14 mouse cellular contexts compared by ENCODE assay signal in the genomic region with DNA sequence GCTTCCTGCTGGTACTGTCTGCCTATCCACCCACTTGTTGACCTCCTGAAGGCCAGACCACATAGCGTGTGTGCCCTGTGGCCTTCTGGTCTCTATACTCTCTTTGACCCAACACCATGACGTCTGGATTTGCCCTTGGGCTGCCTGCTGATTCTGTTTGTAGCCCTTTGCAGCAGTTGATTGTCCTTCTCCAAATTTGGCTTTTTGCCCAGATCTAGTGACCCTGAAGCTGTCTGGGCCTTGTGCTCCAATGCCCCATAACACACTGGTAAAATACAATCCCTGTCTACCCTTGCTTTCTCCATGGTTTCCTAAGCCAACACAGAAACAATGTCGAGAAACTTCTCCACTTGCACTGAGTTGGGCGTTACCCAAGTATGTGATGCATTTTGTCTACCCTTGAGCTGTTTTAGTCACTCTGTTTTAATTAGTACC.
A peak's percentile ranks its signal among the peaks of the same experiment; 100 is the strongest.
DNase-seq lines count a peak whose midpoint lies in the region; ATAC-seq lines count a peak whose summit lies in the region.
"Had no signal": no experiment of that assay in that cellular context is flagged by ENCODE, and none has a peak within 500 bp of the region (broad histone marks: within the 10 kb centered on the region; RNA-seq: fewer than 3 reads in every experiment).

No protein-coding gene starts in this region.

- H3K9ac ChIP-seq in hindbrain, embryonic 13.5 days, result no peak overlapping the region
- H3K9ac ChIP-seq: heart, embryonic 15.5 days; liver, embryonic 15.5 days had no signal

- peaks cover 9% of the 10 kb centered on the region; the same call in 1 of the 2 replicates for H3K4me1 ChIP-seq in hindbrain, embryonic 13.5 days (replicated peaks)
- H3K4me1 ChIP-seq: heart, embryonic 15.5 days; liver, embryonic 15.5 days had no signal

- no peaks in the 10 kb centered on the region for H3K36me3 ChIP-seq in hindbrain, embryonic 13.5 days
- H3K36me3 ChIP-seq: heart, embryonic 15.5 days; liver, embryonic 15.5 days had no signal

- intact Hi-C loops in heart, postnatal 36 days (cut with DNase I), result no loop called here

- H3K27ac ChIP-seq in hindbrain, embryonic 13.5 days, result no peak overlapping the region
- H3K27ac ChIP-seq: gastrocnemius, adult 2 months; heart, embryonic 15.5 days; liver, embryonic 15.5 days had no signal

- H3K4me3 ChIP-seq in hindbrain, embryonic 13.5 days, result no peak overlapping the region
- H3K4me3 ChIP-seq: gastrocnemius, adult 2 months; heart, embryonic 15.5 days; liver, embryonic 15.5 days had no signal

- ATAC-seq in hindbrain, embryonic 13.5 days (ENCODE audit: low FRiP score), result peak; percentile 68
- ATAC-seq: Patski had no signal

- 31% methylated on average over 4 of the region's 4 CpGs for WGBS in hindbrain, embryonic 13.5 days

- peak; percentile 5 for DNase-seq in heart, postnatal 4 days
- DNase-seq in heart, postnatal 36 days, result no peak
- DNase-seq in ES-CJ7 (ENCODE audit: low read depth, low spot score), result peak; percentile 24
- peak; percentile 63 to 75 for DNase-seq in adrenal gland, postnatal 36 days
- DNase-seq in gastrocnemius, adult 8-10 months (ENCODE audit: low spot score in 2 of 2), result no peak
- no peak for DNase-seq in thymus, postnatal 0 days (ENCODE audit: low spot score)
- DNase-seq in spleen, postnatal 10 days (ENCODE audit: low spot score in 2 of 2), result no peak
- DNase-seq: gastrocnemius, adult 2 months; midbrain, embryonic 14.5 days; right cerebral cortex, postnatal 25 days had no signal

- no peaks in the 10 kb centered on the region for H3K27me3 ChIP-seq in hindbrain, embryonic 13.5 days
- H3K27me3 ChIP-seq: heart, embryonic 15.5 days; liver, embryonic 15.5 days had no signal

- H3K4me2 ChIP-seq in hindbrain, embryonic 13.5 days, result no peak overlapping the region
- H3K4me2 ChIP-seq: heart, embryonic 15.5 days; liver, embryonic 15.5 days had no signal

- no peaks in the 10 kb centered on the region for H3K9me3 ChIP-seq in hindbrain, embryonic 13.5 days
- H3K9me3 ChIP-seq: heart, embryonic 15.5 days; liver, embryonic 15.5 days had no signal

Comparison
In these comparisons a context has a peak if more than half of its experiments do, and no peak if none do; other contexts are left out.
1. DNase-seq: peak in heart, postnatal 4 days (single experiment), ES-CJ7 (single experiment) and adrenal gland, postnatal 36 days (2 of 2); none in heart, postnatal 36 days (0 of 2), gastrocnemius, adult 8-10 months (0 of 2), thymus, postnatal 0 days (single experiment) and spleen, postnatal 10 days (0 of 2).